Comparison of ENCODE assay signal across 11 mouse cellular contexts in the genomic region with DNA sequence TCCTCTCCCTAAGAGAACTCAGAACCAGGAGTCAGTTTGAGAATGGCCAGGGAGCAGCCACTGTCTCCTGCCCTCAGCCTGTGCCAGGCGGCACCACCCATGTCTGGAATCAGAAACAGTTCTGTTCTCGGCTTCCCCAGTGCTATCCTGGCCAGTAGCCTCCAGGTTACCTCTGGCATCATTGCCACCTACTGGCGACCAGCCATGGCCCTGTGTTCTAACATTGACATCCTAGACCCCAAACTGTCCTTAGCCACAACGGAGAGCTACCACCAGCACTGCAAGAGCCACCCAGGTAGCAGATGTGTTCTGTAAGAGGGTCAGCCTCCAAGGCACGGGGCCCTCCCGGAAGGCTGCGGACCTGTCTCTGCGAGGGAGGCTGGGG. TPM values are rescaled to one million over a fixed set of nuclear protein-coding genes. Genes with fewer than 3 reads are reported as not detected.
A peak's percentile ranks its signal among the peaks of the same experiment; 100 is the strongest.
DNase-seq lines count a peak whose midpoint lies in the region; ATAC-seq and TF ChIP-seq lines count a peak whose summit lies in the region.
"Had no signal": no experiment of that assay in that cellular context is flagged by ENCODE, and none has a peak within 500 bp of the region (broad histone marks: within the 10 kb centered on the region; RNA-seq: fewer than 3 reads in every experiment).

No protein-coding gene starts in this region.

- H3K4me3 ChIP-seq in kidney, postnatal 0 days (replicated peaks; ENCODE audit: low read depth, low read length), result no peak overlapping the region
- H3K4me3 ChIP-seq in kidney, embryonic 16.5 days (ENCODE audit: low read length), result no peak overlapping the region
- H3K4me3 ChIP-seq in E14TG2a.4 (replicated peaks; ENCODE audit: low read length), result peak overlapping the region; percentile 43
- no peak overlapping the region for H3K4me3 ChIP-seq in limb, embryonic 10.5 days
- H3K4me3 ChIP-seq in liver, postnatal 0 days (ENCODE audit: low read depth, low read length), result no peak overlapping the region
- H3K4me3 ChIP-seq: myocyte had no signal

- DNase-seq in cerebellum, adult 11-12 months, result peak; percentile 32
- no peak for DNase-seq in cerebellum, adult 18-20 months
- DNase-seq in kidney, postnatal 0 days (ENCODE audit: low spot score), result no peak
- no peak for DNase-seq in limb, embryonic 10.5 days (ENCODE audit: low spot score)
- no peak for DNase-seq in liver, postnatal 0 days
- DNase-seq: kidney, adult 11 months; left cerebral cortex, postnatal 4 days had no signal

- no peak for TF ChIP-seq EP300 in liver, postnatal 0 days (IDR thresholded peaks at IDR 0.05; ENCODE audit: low read depth)

- TF ChIP-seq CTCF in kidney, postnatal 0 days (IDR thresholded peaks at IDR 0.05; ENCODE audit: low read depth), result peak; percentile 18; the same call in 1 of the 2 replicates
- no peak for TF ChIP-seq CTCF in E14TG2a.4 (conservative IDR thresholded peaks at IDR 0.05; ENCODE audit: low read length)
- no peak for TF ChIP-seq CTCF in liver, postnatal 0 days (IDR thresholded peaks at IDR 0.05; ENCODE audit: low read depth)

- no peaks in the 10 kb centered on the region for H3K9me3 ChIP-seq in kidney, postnatal 0 days (replicated peaks; ENCODE audit: low read length)
- no peaks in the 10 kb centered on the region for H3K9me3 ChIP-seq in kidney, embryonic 16.5 days (ENCODE audit: low read length)
- H3K9me3 ChIP-seq in E14TG2a.4 (ENCODE audit: low read length), result no peaks in the 10 kb centered on the region
- H3K9me3 ChIP-seq in limb, embryonic 10.5 days (replicated peaks), result no peaks in the 10 kb centered on the region
- H3K9me3 ChIP-seq in liver, postnatal 0 days (ENCODE audit: low read length), result no peaks in the 10 kb centered on the region

- 0 out of 2 replicates have a peak, but pooled peaks cover 5% of the 10 kb centered on the region for H3K36me3 ChIP-seq in kidney, postnatal 0 days (ENCODE audit: insufficient read depth, low read length)
- H3K36me3 ChIP-seq in kidney, embryonic 16.5 days (ENCODE audit: insufficient read depth, low read length), result no peaks in the 10 kb centered on the region
- peaks cover 8% of the 10 kb centered on the region for H3K36me3 ChIP-seq in E14TG2a.4 (ENCODE audit: insufficient read depth, low read length)
- peaks cover 9% of the 10 kb centered on the region for H3K36me3 ChIP-seq in limb, embryonic 10.5 days
- peaks cover 11% of the 10 kb centered on the region for H3K36me3 ChIP-seq in liver, postnatal 0 days (replicated peaks; ENCODE audit: insufficient read depth, low read length)

- H3K27ac ChIP-seq in kidney, postnatal 0 days, result no peak overlapping the region
- no peak overlapping the region for H3K27ac ChIP-seq in kidney, embryonic 16.5 days (ENCODE audit: low read length)
- peak overlapping the region; percentile 87 for H3K27ac ChIP-seq in limb, embryonic 10.5 days
- no peak overlapping the region for H3K27ac ChIP-seq in liver, postnatal 0 days (ENCODE audit: low read depth)

- WGBS in kidney, postnatal 0 days, result 36% methylated on average over 8 of the region's 8 CpGs
- WGBS in kidney, embryonic 16.5 days, result 33% methylated on average over 8 of the region's 8 CpGs
- 63% methylated on average over 8 of the region's 8 CpGs for WGBS in limb, embryonic 10.5 days
- WGBS in liver, postnatal 0 days (ENCODE audit: insufficient replicate concordance), result 77% methylated on average over 8 of the region's 8 CpGs

- no peak for ATAC-seq in kidney, postnatal 0 days (replicated peaks; ENCODE audit: low FRiP score, low read depth)
- ATAC-seq in kidney, embryonic 16.5 days (ENCODE audit: low FRiP score, low TSS enrichment), result no peak
- no peak for ATAC-seq in erythroid progenitor cell, adult 5-6 weeks (replicated peaks; ENCODE audit: low FRiP score, poor library complexity, severe bottlenecking)
- no peak for ATAC-seq in liver, postnatal 0 days

- H3K4me1 ChIP-seq in kidney, postnatal 0 days (replicated peaks; ENCODE audit: insufficient read depth, low read length), result peaks cover 20% of the 10 kb centered on the region
- peaks cover 55% of the 10 kb centered on the region for H3K4me1 ChIP-seq in kidney, embryonic 16.5 days (ENCODE audit: insufficient read depth, low read length)
- peaks cover 80% of the 10 kb centered on the region for H3K4me1 ChIP-seq in E14TG2a.4 (replicated peaks; ENCODE audit: low read depth, low read length)
- peaks cover 69% of the 10 kb centered on the region for H3K4me1 ChIP-seq in limb, embryonic 10.5 days
- H3K4me1 ChIP-seq in liver, postnatal 0 days (ENCODE audit: insufficient read depth), result peaks cover 48% of the 10 kb centered on the region

- H3K4me2 ChIP-seq in kidney, postnatal 0 days (ENCODE audit: low read length), result no peak overlapping the region
- H3K4me2 ChIP-seq in kidney, embryonic 16.5 days (replicated peaks; ENCODE audit: low read depth, low read length), result no peak overlapping the region
- no peak overlapping the region for H3K4me2 ChIP-seq in liver, postnatal 0 days (ENCODE audit: low read depth, low read length)

- no peaks in the 10 kb centered on the region for H3K27me3 ChIP-seq in kidney, postnatal 0 days (ENCODE audit: insufficient read depth, low read length)
- H3K27me3 ChIP-seq in kidney, embryonic 16.5 days (ENCODE audit: insufficient read depth, low read length), result no peaks in the 10 kb centered on the region
- H3K27me3 ChIP-seq in E14TG2a.4 (ENCODE audit: insufficient read depth, low read length), result peaks cover 5% of the 10 kb centered on the region; the same call in 1 of the 2 replicates
- H3K27me3 ChIP-seq in limb, embryonic 10.5 days (ENCODE audit: low read depth, poor library complexity, severe bottlenecking), result no peaks in the 10 kb centered on the region
- no peaks in the 10 kb centered on the region for H3K27me3 ChIP-seq in liver, postnatal 0 days (ENCODE audit: insufficient read depth, low read length)

- H3K9ac ChIP-seq in kidney, postnatal 0 days (ENCODE audit: low read depth, low read length), result no peak overlapping the region
- no peak overlapping the region for H3K9ac ChIP-seq in kidney, embryonic 16.5 days (replicated peaks; ENCODE audit: low read length)
- no peak overlapping the region; the same call in 1 of the 2 replicates for H3K9ac ChIP-seq in liver, postnatal 0 days (replicated peaks)

RNA-seq across cellular contexts. Expression of a gene that starts 23.2 kb away (rescaled TPM):
- 27.9 and 30.2 TPM in 2 replicates for polyA plus RNA-seq in kidney, postnatal 0 days (2015; fragmentation: Nextera tagmentation; extraction: Ambion mirVana)
- 30.1 and 32.9 TPM in 2 replicates for polyA plus RNA-seq in kidney, embryonic 16.5 days (2015; fragmentation: Nextera tagmentation; extraction: Ambion mirVana)
- polyA plus RNA-seq in limb, embryonic 10.5 days (2016; fragmentation: Nextera tagmentation; extraction: Ambion mirVana), result 25.8 and 28.2 TPM in 2 replicates
- 27.2 and 34.2 TPM in 2 replicates for total RNA-seq in erythroid progenitor cell, adult 5-6 weeks (2015; ENCODE audit: low replicate concordance)
- total RNA-seq in erythroid progenitor cell, adult 5-6 weeks (2017; ENCODE audit: low replicate concordance), result 30.4 and 32.7 TPM in 2 replicates
- 15.5 and 17.0 TPM in 2 replicates for polyA plus RNA-seq in liver, postnatal 0 days (2015; fragmentation: Nextera tagmentation; extraction: Ambion mirVana)

RNA-seq across cellular contexts. Expression of a gene that starts 49.0 kb away (rescaled TPM):
- 23.0 and 24.0 TPM in 2 replicates for polyA plus RNA-seq in kidney, postnatal 0 days (2015; fragmentation: Nextera tagmentation; extraction: Ambion mirVana)
- 30.6 and 31.9 TPM in 2 replicates for polyA plus RNA-seq in kidney, embryonic 16.5 days (2015; fragmentation: Nextera tagmentation; extraction: Ambion mirVana)
- polyA plus RNA-seq in limb, embryonic 10.5 days (2016; fragmentation: Nextera tagmentation; extraction: Ambion mirVana), result 30.3 and 58.7 TPM in 2 replicates
- 0.72 and 3.8 TPM in 2 replicates for total RNA-seq in erythroid progenitor cell, adult 5-6 weeks (2015; ENCODE audit: low replicate concordance)
- total RNA-seq in erythroid progenitor cell, adult 5-6 weeks (2017; ENCODE audit: low replicate concordance), result 1.9 TPM in 1 of 2 replicates, not detected in the other
- 3.6 and 5.2 TPM in 2 replicates for polyA plus RNA-seq in liver, postnatal 0 days (2015; fragmentation: Nextera tagmentation; extraction: Ambion mirVana)
